Mouse (Mus musculus) layer of hippocampus, adult 2 months (tissue): ENCODE results near the gene Aldh3a2. TPM values are rescaled to one million over a fixed set of nuclear protein-coding genes. Genes with fewer than 3 reads are reported as not detected.

Source experiments
- DNase-seq, 2 experiments: peaks; one replicate each; pipeline ENCODE4 v3.0.0; 2022; ENCODE audit warnings: low spot score in 2 of 2
- H3K27ac ChIP-seq: fragments of 200-600 bp; 2 replicates; pipeline ENCODE4 v1.8.1; 2022
- H3K4me3 ChIP-seq: fragments of 200-600 bp; 2 replicates; pipeline ENCODE4 v1.8.1; 2022; ENCODE audit warnings: mild to moderate bottlenecking
- CTCF ChIP-seq: fragments of 200-600 bp; conservative IDR thresholded peaks from 2 replicates; pipeline ENCODE4 v1.8.1; 2022; ENCODE audit warnings: antibody characterized with exemption, mild to moderate bottlenecking, moderate library complexity
- total RNA-seq, 2 experiments: library from RNA; stranded (reverse); gene quantifications; 2 replicates each; pipeline ENCODE4 v1.2.3; 2021

The Aldh3a2 gene
- total RNA-seq, 2 experiments from 2014 or later: 58.1 to 58.9 TPM

GRCm38 (mm10) chr11:61174291-61174820 is 92.9 kb downstream of the Aldh3a2 start:
- peak; percentile 40 to 44 for DNase-seq
- peak; percentile 61 for TF ChIP-seq CTCF

GRCm38 (mm10) chr11:61173477-61173876 is 93.8 kb downstream of the Aldh3a2 start:
- peak in 1 of 2 experiments; percentile 13 for DNase-seq
- Histone ChIP-seq H3K27ac (peak overlapping the region; percentile 98), H3K4me3 (peak overlapping the region; percentile 76)

More at GRCm38 (mm10) chr11:61174291-61174820, 92.9 kb downstream of the Aldh3a2 start:
- Histone ChIP-seq H3K4me3 (peak overlapping the region; percentile 76), H3K27ac (peak overlapping the region; percentile 98)

Other genes starting within 250 kb of the Aldh3a2 start
- gene Kcnj12, start 244.9 kb downstream of the Aldh3a2 start, total RNA-seq: 1 to 10 TPM; 5.2 to 7.4 TPM
- gene Tnfrsf13b, start 140.7 kb downstream of the Aldh3a2 start, total RNA-seq: 1 to 10 TPM in 1 of 2 experiments, under 1 TPM in 1; 0.98 to 1.5 TPM
- 100 to 1,000 TPM; 216 to 235 TPM for gene Usp22, start 92.4 kb downstream of the Aldh3a2 start, total RNA-seq
- 1 to 10 TPM in 1 of 2 experiments, under 1 TPM in 1; 0.49 to 1.3 TPM for gene Aldh3a1, start 59.9 kb downstream of the Aldh3a2 start, total RNA-seq
- not detected for gene Slc47a2, start 75.4 kb upstream of the Aldh3a2 start, total RNA-seq
- 1 to 10 TPM; 1.7 to 2.3 TPM for gene Slc47a1, start 110.9 kb upstream of the Aldh3a2 start, total RNA-seq
- gene Rnf112, start 186.7 kb upstream of the Aldh3a2 start, total RNA-seq: 100 to 1,000 TPM; 543 to 554 TPM
- 1 to 10 TPM; 4.8 to 5.0 TPM for gene Mfap4, start 218.0 kb upstream of the Aldh3a2 start, total RNA-seq
- gene Mapk7, start 226.9 kb upstream of the Aldh3a2 start, total RNA-seq: 10 to 100 TPM; 26.2 to 28.5 TPM
- gene B9d1, start 237.7 kb upstream of the Aldh3a2 start, total RNA-seq: 10 to 100 TPM; 47.4 to 47.9 TPM